Mouse (Mus musculus): Measurements from ENCODE around the gene Lhx8.

The Lhx8 gene

DNA sequence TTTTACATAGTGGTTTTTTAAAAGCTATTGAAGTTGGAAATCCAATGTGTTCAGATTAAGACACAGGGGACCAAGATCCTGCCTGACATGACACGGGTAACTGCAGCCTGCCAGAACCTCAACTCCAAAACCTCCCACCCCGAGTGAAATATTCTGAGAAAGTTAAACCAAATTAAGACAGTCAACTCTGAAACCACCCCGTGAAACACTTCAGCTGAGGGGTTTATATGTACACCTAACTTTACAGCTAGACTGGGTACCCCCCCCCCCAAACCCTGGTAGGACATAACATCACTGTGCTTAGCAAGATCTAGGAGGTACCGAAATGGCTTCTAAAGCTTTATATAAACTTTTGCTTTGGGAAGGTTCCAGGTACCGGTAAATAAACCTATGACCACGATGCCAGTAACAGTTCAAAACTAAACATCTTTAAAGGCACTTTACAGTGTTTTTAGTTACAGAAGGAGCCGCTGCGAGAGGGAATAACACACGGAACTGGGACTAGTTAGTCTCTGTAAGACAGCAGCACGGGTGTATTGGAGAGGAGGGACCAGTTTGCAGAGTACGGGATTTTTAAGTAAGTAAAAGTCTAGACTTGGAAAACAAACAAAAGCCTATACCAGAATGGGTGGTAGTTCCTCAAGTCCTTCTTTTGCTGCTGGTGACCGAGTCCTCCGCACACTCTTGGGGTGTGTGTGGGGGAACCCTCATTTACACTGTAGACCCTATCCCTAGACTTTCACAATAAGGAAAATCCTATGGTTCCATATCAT is 3.2 kb downstream of the Lhx8 start:
- no peak for DNase-seq (ENCODE audit: low spot score in 2 of 2)

DNA sequence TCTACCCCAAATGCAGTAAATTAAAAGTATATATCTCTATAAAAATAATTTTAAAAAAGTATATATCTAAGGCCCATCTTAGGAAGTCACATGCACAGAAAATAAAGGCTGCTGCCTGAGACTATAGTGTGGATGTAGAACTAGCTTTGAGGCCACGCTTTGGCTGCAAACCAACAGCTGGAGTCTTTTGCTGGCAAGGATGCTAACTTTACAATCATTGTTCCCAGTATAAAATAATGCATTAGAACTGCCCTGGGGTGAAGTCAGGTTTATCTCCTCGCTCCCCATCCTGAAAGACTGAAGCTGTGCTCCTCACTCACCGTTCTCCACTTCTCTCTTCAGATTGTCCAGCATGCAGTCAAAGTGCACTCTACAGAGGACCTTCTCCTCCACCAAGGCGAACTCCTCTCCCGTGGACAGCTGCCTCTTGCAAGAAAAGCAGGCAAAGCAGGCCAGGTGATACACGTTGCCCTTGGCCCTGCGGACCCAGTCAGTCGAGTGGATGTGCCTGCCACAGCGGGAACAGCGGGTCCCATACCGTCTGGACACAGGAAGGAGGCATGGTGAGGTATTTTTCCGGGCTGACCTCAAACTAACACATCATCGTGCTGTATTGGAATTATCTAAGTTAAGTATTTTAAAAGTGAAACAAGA is 8.4 kb downstream of the Lhx8 start:
- no peak for DNase-seq (ENCODE audit: low spot score in 2 of 2)

DNA sequence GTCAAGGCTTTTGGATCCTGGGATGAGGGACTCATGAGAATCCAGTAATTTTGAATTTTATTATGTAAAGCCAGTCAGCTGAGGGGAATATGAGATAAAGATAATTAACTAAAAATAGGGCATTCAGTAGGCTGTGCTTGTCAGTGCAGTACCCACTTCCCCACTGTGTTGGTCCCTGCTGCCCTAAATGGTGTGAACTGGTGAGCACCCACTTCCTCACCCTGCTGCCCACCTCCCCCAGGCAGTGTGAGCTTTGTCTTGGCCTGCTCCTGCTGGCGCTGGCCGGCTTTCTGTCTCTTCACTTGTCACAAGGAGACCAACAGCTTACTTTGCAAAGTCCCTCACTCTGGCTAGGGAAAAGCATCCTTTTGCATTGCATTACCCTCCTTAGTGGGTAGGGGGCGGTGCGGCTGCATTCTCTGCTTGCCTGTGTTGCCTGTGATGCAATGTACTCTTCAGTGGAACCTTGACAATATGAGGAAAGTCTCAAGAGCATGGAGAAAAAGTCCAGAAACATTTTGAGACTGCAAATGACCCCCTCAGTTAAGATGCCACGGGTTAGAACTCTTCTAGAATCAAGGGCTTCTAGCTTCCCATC is 12.7 kb downstream of the Lhx8 start:
- no peak for DNase-seq (ENCODE audit: low spot score in 2 of 2)

DNA sequence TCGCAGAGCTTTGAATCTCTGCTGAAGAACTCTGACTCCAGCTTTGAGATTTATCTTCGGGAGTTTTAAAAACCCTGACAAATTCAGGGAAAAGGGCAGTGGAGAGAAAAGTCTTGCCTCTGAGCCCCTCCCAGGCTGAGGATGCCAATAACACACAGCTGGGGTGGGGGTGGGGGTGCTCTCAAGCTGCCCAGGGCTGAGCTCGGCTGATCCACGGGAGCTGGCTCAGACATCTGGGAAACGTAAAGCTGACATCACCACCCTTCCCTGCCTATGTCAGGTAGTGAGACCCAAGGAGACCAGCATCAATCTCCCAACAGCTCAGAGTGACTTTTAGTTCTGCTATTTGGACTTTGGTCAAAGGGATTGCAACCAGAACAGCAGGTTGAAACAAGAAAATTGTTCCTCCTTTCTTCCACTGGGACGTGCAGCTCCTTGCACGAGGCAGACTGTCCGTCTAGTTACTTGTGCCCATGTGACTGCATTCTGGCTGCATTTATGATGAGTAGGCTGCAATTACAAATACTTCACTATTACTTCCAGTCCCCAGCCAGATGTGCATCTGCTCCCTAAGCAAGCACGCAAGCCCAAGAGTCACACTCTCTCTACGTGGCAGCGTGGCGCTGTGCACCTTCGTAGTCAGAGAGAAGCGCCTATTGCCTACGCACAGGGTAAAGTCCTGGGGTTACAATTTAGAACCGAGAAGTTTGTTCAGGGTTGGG is 25.1 kb downstream of the Lhx8 start:
- DNase-seq (ENCODE audit: low spot score in 2 of 2), result no peak

DNA sequence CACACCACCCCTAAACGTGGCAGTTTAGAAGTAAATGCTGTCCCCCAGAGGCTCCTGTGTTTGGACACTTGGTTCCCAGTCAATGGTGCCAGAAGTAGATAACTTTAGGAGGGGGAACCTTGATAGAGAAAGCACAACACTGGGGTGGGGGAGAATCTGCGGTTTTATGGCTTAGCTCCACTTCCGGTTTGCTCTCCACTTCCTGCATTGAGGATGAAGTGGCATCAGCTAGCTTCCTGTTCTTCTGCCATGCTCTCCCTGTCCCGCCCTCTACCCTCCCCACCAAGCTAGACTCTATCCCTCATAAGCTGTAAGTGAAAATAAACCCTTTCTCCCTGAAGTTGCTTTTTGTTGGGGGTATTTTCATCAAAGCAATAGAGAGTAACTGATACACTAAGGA is 29.4 kb downstream of the Lhx8 start:
- DNase-seq (ENCODE audit: low spot score in 2 of 2), result no peak

DNA sequence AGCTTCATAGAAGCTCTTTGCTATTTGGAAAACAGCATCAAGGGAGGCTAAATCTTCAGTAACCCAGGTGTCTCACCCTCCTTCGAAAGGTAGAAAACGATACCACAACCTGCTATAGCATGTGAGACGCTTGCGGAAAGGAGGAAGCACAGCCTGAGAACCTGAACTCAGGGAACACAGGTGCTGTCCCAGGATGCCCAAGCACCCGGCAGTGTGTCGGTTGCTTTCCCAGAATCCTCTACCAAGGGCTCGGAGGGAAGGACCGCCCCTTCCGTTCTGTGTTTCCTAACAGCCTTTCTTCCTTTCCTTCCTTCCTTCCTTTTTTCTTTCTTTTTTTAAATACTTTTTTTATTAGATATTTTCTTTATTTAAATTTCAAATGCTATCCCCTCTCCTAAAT is 30.5 kb downstream of the Lhx8 start:
- DNase-seq (ENCODE audit: low spot score in 2 of 2), result no peak

DNA sequence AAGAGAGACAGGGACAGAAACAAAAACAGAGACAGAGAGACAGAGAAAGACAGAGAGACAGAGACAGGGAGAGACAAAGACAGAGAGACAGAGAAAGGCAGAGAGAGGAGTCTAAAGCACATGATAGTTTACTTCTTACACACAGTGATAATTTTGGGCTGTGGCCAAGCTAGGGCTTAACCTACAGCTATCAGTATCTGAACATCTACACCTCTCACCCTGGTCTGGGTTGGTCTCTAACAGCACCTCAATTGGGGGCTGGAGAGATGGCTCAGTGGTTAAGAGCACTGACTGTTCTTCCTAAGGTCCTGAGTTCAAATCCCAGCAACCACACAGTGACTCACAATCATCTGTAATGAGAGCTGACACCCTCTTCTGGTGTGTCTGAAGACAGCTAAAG is 32.0 kb downstream of the Lhx8 start:
- DNase-seq (ENCODE audit: low spot score in 2 of 2), result no peak

DNA sequence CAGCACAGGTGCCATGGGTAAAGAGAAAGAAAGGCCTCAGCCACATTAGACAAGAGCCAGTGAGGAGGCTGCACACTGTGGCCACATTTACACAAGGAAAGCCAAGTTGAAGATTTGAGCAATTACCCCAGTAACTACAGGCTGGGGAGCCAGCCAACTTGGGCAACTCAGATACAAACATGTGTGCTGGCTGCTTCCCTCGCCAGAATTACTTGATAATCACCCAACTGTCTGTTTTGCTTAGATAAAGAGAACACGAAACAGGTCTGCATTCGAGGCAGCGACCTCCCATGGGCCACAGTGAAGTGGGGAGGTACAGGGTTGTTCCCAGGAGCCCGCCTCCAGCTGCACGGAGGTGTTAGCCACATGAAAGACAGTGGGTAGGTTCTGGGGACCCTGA is 33.0 kb downstream of the Lhx8 start:
- DNase-seq (ENCODE audit: low spot score in 2 of 2), result no peak

DNA sequence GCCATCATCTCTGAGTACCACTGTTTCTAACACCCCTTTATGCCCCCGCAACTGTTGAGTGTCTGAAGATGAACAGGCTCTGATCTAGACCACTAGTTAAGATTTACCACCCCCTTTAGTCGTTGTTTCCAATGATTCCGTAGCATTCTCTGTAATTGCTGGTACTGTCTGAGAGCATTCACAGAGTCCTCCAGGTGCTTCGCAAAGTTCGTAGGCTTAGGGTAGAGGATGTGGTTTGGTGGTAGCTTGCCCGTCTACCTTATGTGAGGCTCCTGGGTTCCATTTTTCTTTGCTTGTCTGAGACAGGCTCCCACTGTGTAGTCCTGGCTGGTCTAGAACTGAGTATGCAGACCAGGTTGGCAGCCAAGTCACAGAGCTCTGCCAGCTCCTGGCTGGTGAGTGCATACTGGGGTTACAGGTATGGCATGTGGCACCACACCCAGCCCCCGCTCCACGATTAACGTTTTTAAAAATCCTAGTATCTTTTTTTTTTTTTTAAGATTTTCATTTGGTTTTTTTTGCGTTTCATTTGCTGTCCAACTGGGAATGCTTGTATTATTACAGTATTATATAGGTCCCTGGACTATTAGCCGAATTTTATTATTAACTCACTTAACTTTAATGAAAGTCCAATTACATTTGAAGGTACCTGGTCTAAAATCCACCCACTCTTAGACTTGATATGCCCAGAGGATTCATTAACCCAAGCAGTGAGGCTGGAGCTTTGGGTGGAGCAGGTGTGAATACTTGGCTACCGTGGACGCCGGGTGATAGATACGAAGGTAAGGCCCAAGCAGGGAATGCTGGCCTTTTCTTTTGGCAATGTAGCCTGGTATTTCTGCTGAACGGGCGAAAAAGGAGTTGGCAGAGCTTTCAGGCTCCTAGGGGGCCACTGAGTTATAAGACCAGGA is 35.3 kb downstream of the Lhx8 start:
- DNase-seq (ENCODE audit: low spot score in 2 of 2), result no peak

DNA sequence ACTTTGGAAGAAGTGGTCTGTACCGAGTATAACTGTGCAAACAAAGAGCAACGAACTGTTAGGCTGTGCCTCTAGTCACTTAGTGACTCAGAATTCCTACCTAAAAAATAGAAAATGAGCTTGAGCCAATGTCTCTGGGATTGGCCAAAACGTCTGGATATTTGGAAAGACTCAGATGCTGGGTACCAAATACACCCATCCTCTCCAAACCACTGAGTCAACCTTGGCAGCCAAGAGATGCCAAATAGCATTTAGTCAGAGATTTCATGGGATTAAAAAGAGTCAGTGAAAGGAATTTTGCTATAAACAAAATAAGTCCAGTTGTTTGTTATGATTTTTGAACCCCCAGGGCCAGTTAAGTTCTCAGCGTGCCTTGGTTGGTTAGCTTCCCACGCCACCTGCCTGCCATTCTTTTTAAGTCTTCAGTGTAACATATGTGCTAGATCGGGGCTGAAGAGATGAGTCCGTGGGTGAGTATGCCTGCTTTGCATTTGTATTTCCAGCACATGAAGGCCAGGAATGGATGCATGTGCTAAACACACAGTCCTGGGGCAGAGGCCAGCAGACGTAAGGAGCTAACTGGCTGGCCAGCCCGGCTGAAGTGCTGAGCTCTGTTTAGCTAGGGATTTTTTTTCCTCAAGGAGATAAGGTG is 36.5 kb downstream of the Lhx8 start:
- DNase-seq (ENCODE audit: low spot score in 2 of 2), result no peak

DNA sequence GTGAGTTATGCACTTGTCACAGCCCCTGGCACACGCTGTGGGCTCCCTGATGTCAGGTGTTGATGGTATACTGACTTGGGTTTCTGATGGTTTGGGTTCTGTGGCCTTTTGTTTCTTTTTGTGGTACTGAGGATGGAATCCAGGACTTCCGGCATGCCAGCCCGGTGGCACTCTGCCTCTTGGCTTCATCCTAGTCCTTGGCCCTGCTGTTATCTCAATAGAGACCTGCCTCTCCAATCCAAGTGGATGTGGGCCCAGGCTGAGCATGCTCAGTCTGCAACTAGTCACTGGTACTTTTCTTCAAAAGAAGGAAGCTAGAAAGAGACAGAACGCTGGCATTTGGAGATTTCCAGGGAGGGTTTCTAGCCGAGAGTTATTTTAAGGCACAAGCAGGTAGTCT is 38.3 kb downstream of the Lhx8 start:
- no peak for DNase-seq (ENCODE audit: low spot score in 2 of 2)

DNA sequence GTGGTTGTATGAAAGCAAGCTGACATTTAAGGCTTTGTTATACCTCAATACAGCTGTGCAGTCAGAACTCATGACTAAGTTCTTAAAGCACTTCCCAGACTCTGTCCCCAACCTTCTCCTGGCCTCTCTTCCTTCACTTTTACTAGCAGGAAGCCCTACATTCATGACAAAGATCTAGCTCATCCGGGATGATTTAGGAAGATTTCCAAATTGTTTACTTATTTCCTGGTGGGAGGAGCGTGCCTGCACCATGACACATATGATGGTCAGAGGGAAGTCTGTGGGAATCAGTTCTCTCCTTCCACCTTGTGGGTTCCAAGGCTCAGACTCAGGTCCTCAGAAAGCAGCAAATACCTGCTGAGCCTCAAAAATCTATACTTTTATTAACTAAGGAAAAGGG is 40.1 kb downstream of the Lhx8 start:
- no peak for DNase-seq (ENCODE audit: low spot score in 2 of 2)

DNA sequence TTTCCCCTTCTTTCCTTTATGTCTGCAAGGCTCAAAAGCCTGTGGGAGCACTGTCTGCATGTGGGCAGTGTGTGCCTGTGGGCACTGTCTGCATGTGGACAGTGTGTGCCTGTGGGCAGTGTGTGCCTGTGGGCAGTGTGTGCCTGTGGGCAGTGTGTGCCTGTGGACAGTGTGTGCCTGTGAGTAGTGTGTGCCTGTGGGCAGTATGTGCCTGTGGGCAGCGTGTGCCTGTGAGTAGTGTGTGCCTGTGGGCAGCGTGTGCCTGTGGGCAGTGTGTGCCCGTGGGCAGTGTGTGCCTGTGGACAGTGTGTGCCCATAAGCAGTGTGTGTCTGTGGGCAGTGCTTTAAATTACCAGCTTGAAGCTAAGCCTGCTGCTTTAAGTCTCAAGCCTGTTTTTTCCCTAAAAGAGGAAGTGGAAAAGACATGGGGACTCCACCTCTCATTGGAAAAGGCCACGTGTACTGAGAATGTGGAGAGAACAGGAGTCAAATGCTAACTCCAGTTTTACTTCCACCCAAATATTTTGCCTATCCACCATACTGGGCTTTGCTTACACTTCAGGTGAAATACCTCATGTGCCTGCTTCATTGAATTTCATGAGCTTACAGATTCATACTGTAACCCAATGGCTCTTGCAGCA is 41.9 kb downstream of the Lhx8 start:
- no peak for DNase-seq (ENCODE audit: low spot score in 2 of 2)

DNA sequence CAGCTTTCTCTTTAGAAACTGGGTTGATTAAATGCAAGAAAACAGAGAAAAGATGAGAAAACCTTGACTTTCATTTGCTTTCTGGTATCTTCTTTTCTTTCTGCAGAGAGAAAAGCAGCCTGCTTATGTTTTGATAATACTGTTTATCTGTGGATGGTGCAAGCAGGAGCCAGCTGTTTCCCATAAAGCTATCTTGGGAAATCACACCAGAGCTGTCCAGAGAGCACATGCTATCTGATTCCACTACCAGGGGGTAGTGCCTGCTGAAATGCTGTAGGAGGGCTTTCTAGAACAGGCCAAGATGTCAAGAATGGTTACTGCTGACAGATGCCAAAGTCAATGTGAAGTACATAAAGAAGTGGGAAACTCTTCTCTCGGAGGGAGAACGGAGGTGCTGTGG is 43.2 kb downstream of the Lhx8 start:
- no peak for DNase-seq (ENCODE audit: low spot score in 2 of 2)

DNA sequence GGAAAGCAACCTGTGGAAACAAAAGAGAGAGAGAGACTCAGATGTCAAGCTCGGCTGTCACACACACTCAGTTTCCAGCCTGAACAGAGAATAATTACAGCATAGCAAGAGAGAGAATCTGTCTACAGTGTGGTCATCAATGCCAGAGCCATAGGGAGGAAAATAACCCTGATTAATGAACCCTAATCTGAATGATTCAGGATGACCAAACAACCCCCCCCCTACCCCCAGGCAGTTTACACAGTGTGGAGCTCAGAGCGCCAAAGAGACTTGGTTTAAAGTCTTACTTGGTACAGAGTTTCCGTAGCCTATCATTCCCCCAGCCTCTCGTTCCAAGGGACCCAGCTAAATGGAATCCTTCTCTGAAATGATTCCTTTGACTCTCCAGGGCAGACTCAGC is 45.1 kb downstream of the Lhx8 start:
- no peak for DNase-seq (ENCODE audit: low spot score in 2 of 2)

DNA sequence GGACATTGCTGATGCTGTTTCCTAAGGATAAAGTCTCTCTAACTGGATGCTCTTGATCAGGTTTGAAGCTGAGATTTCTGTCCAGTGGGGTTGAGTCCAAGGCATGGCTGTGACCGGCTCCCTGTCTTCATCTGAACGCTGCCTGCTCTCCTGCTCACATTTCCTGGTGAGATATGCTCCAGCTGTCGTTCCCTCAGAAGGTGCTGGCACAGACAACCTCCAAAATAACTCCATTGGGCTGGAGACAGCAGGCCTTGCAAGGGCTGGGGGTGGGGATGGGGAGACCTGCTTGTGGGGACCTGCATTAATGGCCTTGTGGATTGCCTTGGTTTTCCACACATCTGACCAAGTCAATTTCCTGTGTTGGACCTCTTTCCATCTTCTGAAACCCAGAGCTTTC is 46.2 kb downstream of the Lhx8 start:
- no peak for DNase-seq (ENCODE audit: low spot score in 2 of 2)

DNA sequence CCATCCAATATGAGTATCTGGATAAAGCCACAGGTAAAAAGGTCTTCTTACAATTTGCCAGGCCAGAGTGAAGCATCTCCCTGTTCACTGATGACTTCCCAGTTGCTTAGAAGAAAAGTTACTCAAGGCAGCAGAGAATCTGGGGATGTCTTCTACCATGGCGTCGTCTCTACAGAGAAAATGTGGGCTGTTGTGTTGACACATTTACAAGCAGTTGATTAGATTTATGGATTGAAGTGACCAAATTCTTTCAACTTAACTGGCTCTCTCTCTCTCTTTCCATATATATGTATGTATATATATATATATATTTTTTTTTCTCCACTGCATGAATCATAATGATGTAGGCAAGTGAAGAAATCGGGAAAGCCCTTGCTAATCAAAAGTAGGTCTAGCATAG is 55.8 kb downstream of the Lhx8 start:
- DNase-seq (ENCODE audit: low spot score in 2 of 2), result no peak

DNA sequence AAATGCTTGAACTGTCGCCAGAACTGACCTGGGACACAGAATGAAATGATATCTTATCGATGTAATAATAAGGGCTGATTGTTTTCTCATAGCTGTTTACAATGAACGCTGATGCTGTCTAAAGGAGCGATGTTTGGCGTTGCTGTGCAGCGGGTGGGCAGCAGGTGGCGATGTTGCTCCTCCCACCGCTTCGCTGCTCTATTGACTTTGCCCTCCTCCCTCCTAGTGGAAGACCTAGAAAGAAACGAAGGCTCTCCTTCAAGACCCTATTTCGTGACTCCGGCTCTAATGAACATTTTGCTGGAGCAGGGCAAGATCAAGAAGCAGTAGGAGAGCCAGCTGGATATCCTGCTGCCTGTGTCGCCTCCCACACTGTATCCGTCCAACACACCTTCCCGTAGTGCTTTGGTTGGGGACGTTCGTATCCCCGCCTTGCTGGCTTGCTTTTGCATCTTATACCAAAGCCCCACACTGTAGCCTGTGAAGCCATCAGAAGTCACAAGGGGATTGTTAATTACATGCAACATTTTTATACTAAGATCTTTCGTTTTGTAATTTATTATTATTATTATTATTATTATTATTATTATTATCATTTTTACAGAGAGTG is 60.6 kb downstream of the Lhx8 start:
- peak; percentile 43 to 70 for DNase-seq (ENCODE audit: low spot score in 2 of 2)

DNA sequence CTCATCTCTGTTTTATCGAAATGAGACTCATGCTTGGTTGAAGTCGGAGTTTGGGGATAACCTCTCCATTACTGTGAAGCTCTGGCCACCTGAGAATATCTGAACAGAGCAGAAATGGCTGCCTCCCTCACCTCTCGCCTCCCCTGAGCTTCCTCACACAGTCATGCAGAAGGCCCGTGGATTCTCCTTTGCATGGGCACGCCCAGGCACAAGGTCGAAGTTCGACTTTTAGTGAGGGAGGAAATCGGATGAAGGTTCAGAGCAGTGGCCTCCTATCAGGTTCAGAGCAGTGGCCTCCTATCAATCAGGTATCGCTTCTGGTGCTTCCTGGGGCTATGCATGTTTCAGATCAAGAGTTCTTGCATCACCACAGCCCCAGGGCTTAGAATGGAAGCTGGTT is 62.1 kb downstream of the Lhx8 start:
- no peak for DNase-seq (ENCODE audit: low spot score in 2 of 2)

DNA sequence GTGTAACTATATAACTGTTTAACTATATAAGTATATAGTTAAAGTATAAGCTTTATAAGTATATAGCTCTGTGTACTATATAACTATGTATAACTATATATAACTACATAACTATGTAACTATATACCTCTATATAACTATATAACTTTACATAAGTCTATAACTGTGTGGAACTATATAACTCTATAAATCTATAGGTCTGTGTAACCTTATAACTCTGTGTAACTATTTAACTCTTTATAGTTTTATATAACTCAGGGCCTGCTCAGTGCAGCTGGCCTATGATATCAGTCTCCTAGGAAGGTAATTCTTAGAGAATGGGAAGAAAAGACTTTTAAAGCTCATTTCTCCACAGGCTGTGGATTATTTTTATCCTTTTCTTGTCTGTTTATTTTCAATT is 73.1 kb downstream of the Lhx8 start:
- DNase-seq (ENCODE audit: low spot score in 2 of 2), result no peak

Measured in urinary bladder, adult 18-20 months (tissue).